Mouse (Mus musculus) stomach, embryonic 14.5 days (tissue): Measurements from ENCODE around the gene Sds. TPM values are rescaled to one million over a fixed set of nuclear protein-coding genes. Genes with fewer than 3 reads are reported as not detected.

ENCODE experiments used
- ATAC-seq: fragments of 200-750 bp; cut with Nextera tagmentation; 2 replicates; pipeline ENCODE4 v1.8.0; 2017; ENCODE audit warnings: low read depth, moderate TSS enrichment; ENCODE audit not compliant: insufficient number of reproducible peaks, insufficient read depth, low FRiP score
- H3K27ac ChIP-seq: fragments of 300-500 bp; sonication (generic); 2 replicates; pipeline ENCODE4 v1.5.1; 2014; ENCODE audit warnings: mild to moderate bottlenecking, low read length, moderate library complexity, mixed read lengths
- H3K27me3 ChIP-seq: fragments of 300-500 bp; sonication (generic); 2 replicates; pipeline ENCODE4 v1.6.1; 2014; ENCODE audit warnings: low read length, control low read depth, mixed read lengths; ENCODE audit not compliant: control insufficient read depth, insufficient read depth
- H3K36me3 ChIP-seq: fragments of 300-500 bp; sonication (generic); 2 replicates; pipeline ENCODE4 v1.6.1; 2014; ENCODE audit warnings: mild to moderate bottlenecking, control low read depth, low read length, moderate library complexity, mixed read lengths; ENCODE audit not compliant: control insufficient read depth, insufficient read depth
- H3K4me1 ChIP-seq: fragments of 300-500 bp; sonication (generic); 2 replicates; pipeline ENCODE4 v1.6.1; 2014; ENCODE audit warnings: low read length, control low read depth, mixed read lengths; ENCODE audit not compliant: control insufficient read depth, insufficient read depth
- H3K4me2 ChIP-seq: fragments of 300-500 bp; sonication (generic); replicated peaks from 2 replicates; pipeline ENCODE4 v1.6.1; 2014; ENCODE audit warnings: low read depth, low read length, control low read depth
- H3K4me3 ChIP-seq: fragments of 300-500 bp; sonication (generic); 2 replicates; pipeline ENCODE4 v1.5.1; 2014; ENCODE audit warnings: low read depth, low read length, control low read depth
- H3K9ac ChIP-seq: fragments of 300-500 bp; sonication (generic); replicated peaks from 2 replicates; pipeline ENCODE4 v1.6.1; 2014; ENCODE audit warnings: low read depth, mild to moderate bottlenecking, control low read depth, low read length, moderate library complexity, mixed read lengths
- H3K9me3 ChIP-seq: fragments of 300-500 bp; sonication (generic); 2 replicates; pipeline ENCODE4 v1.6.1; 2016; ENCODE audit warnings: low read depth, low read length, control low read depth; ENCODE audit not compliant: control insufficient read depth
- WGBS: fragments of 180-500 bp; shearing (Covaris S2); extraction: QIAGEN DNeasy Blood & Tissue Kit; methylation state at CpG from one replicate; pipeline ENCODE4 v1.1.7; 2014; 5-methylcytosine and 5-hydroxymethylcytosine counted together
- polyA plus RNA-seq: library from polyadenylated mRNA; unstranded; fragments of >200 nt; fragmentation: Nextera tagmentation; extraction: Ambion mirVana; gene quantifications from 2 replicates; pipeline ENCODE4 v1.2.1, GENCODE M21; 2014

Sds gene
- polyA plus RNA-seq, 1 experiment from 2014 or later, result not detected

- no peak; the same call in 1 of the 2 replicates for ATAC-seq
- no peak overlapping the region for H3K4me3 ChIP-seq
- H3K36me3 ChIP-seq, result no peaks in the 10 kb centered on the region
- H3K4me1 ChIP-seq, result no peaks in the 10 kb centered on the region
- no peak overlapping the region for H3K4me2 ChIP-seq
- no peaks in the 10 kb centered on the region for H3K27me3 ChIP-seq
- no peak overlapping the region for H3K27ac ChIP-seq
- no peak overlapping the region for H3K9ac ChIP-seq
- WGBS, result 47% methylated on average over 7 of the region's 7 CpGs
- H3K9me3 ChIP-seq, result no peaks in the 10 kb centered on the region
Observed at GRCm38 (mm10) chr5:120456841-120457554, 19.3 kb upstream of the Sds start.

GRCm38 (mm10) chr5:120457628-120458027 lies 18.7 kb upstream of the Sds start:
- Histone ChIP-seq H3K4me1 (no peaks in the 10 kb centered on the region), H3K9ac (no peak overlapping the region), H3K36me3 (no peaks in the 10 kb centered on the region), H3K9me3 (no peaks in the 10 kb centered on the region), H3K27ac (no peak overlapping the region), H3K4me2 (no peak overlapping the region), H3K4me3 (no peak overlapping the region), H3K27me3 (no peaks in the 10 kb centered on the region)
- ATAC-seq, result no peak
- 6% methylated on average over 9 of the region's 9 CpGs for WGBS

- Histone ChIP-seq H3K9ac (no peak overlapping the region), H3K9me3 (no peaks in the 10 kb centered on the region), H3K4me3 (no peak overlapping the region), H3K27ac (no peak overlapping the region), H3K4me1 (no peaks in the 10 kb centered on the region), H3K36me3 (no peaks in the 10 kb centered on the region), H3K27me3 (no peaks in the 10 kb centered on the region), H3K4me2 (no peak overlapping the region)
- WGBS, result 73% methylated on average over 10 of the region's 10 CpGs
- ATAC-seq, result no peak
Observed at GRCm38 (mm10) chr5:120459133-120459532, 17.2 kb upstream of the Sds start.

GRCm38 (mm10) chr5:120461902-120462301 lies 14.4 kb upstream of the Sds start:
- 75% methylated on average over 15 of the region's 15 CpGs for WGBS
- Histone ChIP-seq H3K9me3 (no peaks in the 10 kb centered on the region), H3K4me2 (no peak overlapping the region), H3K4me3 (no peak overlapping the region), H3K27me3 (no peaks in the 10 kb centered on the region), H3K27ac (no peak overlapping the region), H3K4me1 (no peaks in the 10 kb centered on the region), H3K9ac (no peak overlapping the region), H3K36me3 (no peaks in the 10 kb centered on the region)
- no peak for ATAC-seq

- Histone ChIP-seq H3K27ac (no peak overlapping the region), H3K4me3 (no peak overlapping the region), H3K4me1 (no peaks in the 10 kb centered on the region), H3K4me2 (no peak overlapping the region), H3K27me3 (no peaks in the 10 kb centered on the region), H3K9me3 (no peaks in the 10 kb centered on the region), H3K9ac (no peak overlapping the region), H3K36me3 (no peaks in the 10 kb centered on the region)
- 69% methylated on average over 4 of the region's 4 CpGs for WGBS
- ATAC-seq, result no peak
Observed at GRCm38 (mm10) chr5:120464321-120464720, 12.0 kb upstream of the Sds start.

GRCm38 (mm10) chr5:120465062-120465461 lies 11.3 kb upstream of the Sds start:
- H3K4me1 ChIP-seq, result no peaks in the 10 kb centered on the region
- H3K36me3 ChIP-seq, result no peaks in the 10 kb centered on the region
- no peak overlapping the region for H3K27ac ChIP-seq
- no peak overlapping the region for H3K4me2 ChIP-seq
- ATAC-seq, result no peak
- no peaks in the 10 kb centered on the region for H3K27me3 ChIP-seq
- H3K4me3 ChIP-seq, result no peak overlapping the region
- no peak overlapping the region for H3K9ac ChIP-seq
- WGBS, result 46% methylated on average over 5 of the region's 5 CpGs
- no peaks in the 10 kb centered on the region for H3K9me3 ChIP-seq

GRCm38 (mm10) chr5:120465860-120466259 lies 10.5 kb upstream of the Sds start:
- WGBS, result 74% methylated on average over 6 of the region's 6 CpGs
- Histone ChIP-seq H3K4me3 (no peak overlapping the region), H3K9ac (no peak overlapping the region), H3K27ac (no peak overlapping the region), H3K9me3 (no peaks in the 10 kb centered on the region), H3K27me3 (no peaks in the 10 kb centered on the region), H3K4me1 (no peaks in the 10 kb centered on the region), H3K36me3 (no peaks in the 10 kb centered on the region), H3K4me2 (no peak overlapping the region)
- no peak for ATAC-seq

GRCm38 (mm10) chr5:120467026-120467425 lies 9.3 kb upstream of the Sds start:
- no peak overlapping the region for H3K9ac ChIP-seq
- H3K4me3 ChIP-seq, result peak overlapping the region; percentile 5; the same call in 1 of the 2 replicates
- H3K9me3 ChIP-seq, result no peaks in the 10 kb centered on the region
- H3K36me3 ChIP-seq, result no peaks in the 10 kb centered on the region
- H3K4me2 ChIP-seq, result peak overlapping the region; percentile 8; the same call in 1 of the 2 replicates
- WGBS, result 6% methylated on average over 4 of the region's 4 CpGs
- no peaks in the 10 kb centered on the region for H3K27me3 ChIP-seq
- ATAC-seq, result no peak
- H3K4me1 ChIP-seq, result no peaks in the 10 kb centered on the region
- no peak overlapping the region for H3K27ac ChIP-seq

- no peak overlapping the region for H3K4me3 ChIP-seq
- H3K4me2 ChIP-seq, result no peak overlapping the region
- no peaks in the 10 kb centered on the region for H3K27me3 ChIP-seq
- WGBS, result 61% methylated on average over 5 of the region's 5 CpGs
- ATAC-seq, result no peak
- H3K27ac ChIP-seq, result no peak overlapping the region
- H3K4me1 ChIP-seq, result no peaks in the 10 kb centered on the region
- no peaks in the 10 kb centered on the region for H3K9me3 ChIP-seq
- no peaks in the 10 kb centered on the region for H3K36me3 ChIP-seq
- H3K9ac ChIP-seq, result no peak overlapping the region
Observed at GRCm38 (mm10) chr5:120468336-120468735, 8.0 kb upstream of the Sds start.
